Mouse (Mus musculus) adrenal gland, adult 18-20 months (tissue): Measurements from ENCODE around the gene Sdr9c7. TPM values are rescaled to one million over a fixed set of nuclear protein-coding genes. Genes with fewer than 3 reads are reported as not detected.
"Not testable (repeated sequence)": the region's sequence is repeated elsewhere in the genome, so short reads cannot be mapped to it uniquely, and the experiment has no call there.

Source experiments
- DNase-seq, 2 experiments: peaks; one replicate each; pipeline ENCODE4 v3.0.0; 2021 to 2022; ENCODE audit warnings: low spot score in 2 of 2
- long read RNA-seq, 2 experiments: library from polyadenylated mRNA; stranded (forward); transcript quantifications; one replicate each; pipeline ENCODE4 v2.0.0; 2021
- total RNA-seq, 2 experiments: library from RNA; stranded (reverse); gene quantifications; 1 replicate in 1 of 2; 2 replicates in 1 of 2; pipeline ENCODE4 v1.2.3; 2021

The Sdr9c7 gene
- 1 to 10 TPM in 1 of 2 experiments, under 1 TPM in 1; 0.32 to 2.7 TPM for total RNA-seq
- long read RNA-seq, experiment 1 = 0 reads
- long read RNA-seq, experiment 2, partial matches to known transcripts = 0 of 1 reads
- long read RNA-seq, experiment 2, other reads (novel, unspliced or antisense) = 0 of 1 reads

DNA sequence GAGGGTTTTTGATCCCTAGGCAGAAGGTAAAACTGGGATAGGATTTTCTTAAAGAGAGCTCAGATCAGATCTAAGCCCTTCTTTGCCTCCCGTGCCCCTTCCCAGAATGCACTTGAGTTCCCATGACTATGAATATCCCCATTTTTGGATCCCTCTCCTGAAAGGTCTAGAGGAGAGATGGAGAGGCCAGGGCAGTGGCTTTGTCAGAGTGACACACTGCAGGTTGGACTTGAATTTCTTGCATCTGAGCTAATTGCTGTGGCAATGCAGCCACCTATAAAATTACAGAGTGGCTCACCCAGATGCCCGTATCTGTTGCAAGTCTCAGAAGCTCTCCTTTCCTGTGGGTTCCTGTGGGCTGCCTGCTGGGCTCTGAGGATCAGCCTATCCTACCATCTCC, at the start of gene Sdr9c7:
TSS of gene Sdr9c7 (plus strand) at position 301 of the 400 bp plus-strand sequence.
- no peak for DNase-seq

DNA sequence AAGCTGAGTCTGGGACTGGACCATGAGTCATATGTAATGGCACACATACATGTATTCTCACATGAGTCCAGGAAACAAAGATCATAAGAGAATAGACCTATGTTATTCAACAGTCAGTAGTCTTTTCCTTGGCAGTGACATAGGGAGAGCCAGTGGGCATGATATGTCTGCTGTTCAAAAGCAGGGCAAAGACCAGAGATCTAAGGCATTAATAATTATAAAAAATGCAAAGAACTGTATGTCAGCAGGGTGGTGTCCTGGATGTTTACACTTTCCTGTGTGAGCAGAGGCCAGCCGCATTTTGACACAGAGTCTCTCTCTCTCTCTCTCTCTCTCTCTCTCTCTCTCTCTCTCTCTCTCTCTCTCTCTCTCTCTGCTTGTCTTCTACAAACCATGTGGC, 48.7 kb upstream of the Sdr9c7 start, which contains the start of gene Rdh19:
TSS of gene Rdh19 (plus strand) at position 301 of the 400 bp plus-strand sequence.
- no peak for DNase-seq

DNA sequence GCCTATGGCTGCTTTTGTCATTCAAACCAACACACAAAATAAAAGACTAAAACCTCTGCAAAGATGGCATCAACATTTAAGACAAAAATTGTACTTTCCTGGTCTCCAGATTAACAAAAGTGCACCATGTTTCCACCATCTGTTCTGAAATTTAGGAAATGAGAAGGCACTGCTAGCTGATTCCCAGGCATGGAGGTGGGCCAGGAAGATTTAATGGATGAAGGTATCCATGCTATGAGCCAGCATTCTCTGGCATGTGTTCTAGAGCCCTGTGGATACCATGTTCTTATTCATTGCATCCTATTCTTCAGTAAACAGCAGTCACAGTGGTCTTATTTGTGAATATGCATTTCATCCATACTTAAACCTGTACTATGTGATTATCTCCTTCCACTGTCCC, 41.9 kb upstream of the Sdr9c7 start:
- no peak for DNase-seq

DNA sequence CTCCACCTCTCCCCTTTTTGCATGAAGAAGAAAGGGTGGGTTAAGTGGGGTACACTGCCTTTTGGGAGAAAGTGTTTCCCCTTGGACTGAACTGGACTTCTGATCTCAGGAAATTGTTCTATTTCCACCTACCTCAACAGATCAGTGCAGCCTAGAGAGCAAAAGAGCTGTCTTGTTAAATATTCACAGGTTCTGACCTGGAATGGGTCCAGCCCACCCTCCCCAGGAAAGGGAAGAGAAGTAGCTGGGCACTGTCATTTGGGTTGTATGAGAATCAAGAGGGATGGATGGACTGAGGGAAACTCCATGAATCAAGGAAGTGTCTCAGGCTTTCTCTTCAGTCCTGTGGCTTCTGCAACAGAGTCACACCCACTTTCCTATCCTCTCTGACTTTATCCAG, 33.4 kb upstream of the Sdr9c7 start:
- DNase-seq = no peak

DNA sequence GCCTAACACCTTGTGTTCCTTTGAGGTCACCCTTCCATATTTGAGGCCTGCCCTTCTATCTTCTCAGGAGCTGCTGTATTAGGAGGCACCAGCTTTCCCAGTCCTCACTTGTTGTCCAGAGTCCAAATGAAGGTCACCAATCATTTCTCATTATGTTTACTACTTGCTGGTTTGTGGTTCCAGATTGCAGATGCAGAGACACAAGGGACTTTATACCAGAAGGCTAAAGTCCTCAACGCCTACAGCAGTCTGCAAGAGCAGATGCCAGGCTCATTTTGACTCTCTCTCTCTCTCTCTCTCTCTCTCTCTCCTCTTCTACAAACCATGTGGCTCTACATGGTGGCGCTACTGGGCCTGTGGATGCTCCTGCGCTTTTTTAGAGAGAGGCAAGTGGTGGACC, 32.1 kb upstream of the Sdr9c7 start, which contains the start of gene Rdh16f2:
TSS of gene Rdh16f2 (plus strand) at position 243 of the 400 bp plus-strand sequence.
- no peak for DNase-seq

DNA sequence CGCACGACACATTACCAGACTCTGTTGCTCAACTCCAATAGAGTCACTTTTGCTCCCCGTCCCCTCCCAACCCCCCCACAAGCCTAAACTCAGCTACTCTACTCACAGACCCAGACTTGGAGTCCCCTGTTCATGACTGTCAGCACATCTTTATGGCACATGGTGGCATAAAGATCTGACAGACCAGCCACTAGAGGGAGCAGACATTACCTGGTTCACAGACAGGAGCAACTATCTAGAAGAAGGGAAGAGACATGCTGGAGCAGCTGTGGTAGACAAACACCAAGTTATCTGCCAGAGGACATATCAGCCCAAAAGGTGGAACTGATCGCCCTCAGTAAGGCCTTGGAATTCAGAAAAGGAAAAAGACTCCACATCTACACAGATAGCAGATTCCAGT, 25.8 kb upstream of the Sdr9c7 start:
- peak in 1 of 2 experiments; percentile 15 for DNase-seq

DNA sequence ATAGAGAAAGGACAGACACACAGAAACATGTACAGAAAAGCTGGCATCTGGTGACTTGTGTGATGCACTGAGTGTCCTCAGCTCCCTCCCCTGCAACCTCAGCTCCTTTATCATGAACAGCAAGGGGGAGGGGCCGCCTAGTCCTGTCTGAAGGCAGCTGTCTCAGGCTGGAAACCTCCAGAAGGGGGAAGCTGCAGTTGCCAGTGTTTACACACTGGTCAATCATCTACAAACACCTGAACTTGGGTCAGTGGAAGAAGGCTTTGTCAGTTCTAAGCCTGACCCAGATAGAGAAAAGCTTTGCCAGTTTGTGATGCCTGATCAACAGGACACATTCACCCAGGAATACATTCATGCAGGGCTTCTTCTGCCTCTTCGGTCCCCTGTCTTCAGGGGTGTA, 20.6 kb upstream of the Sdr9c7 start:
- DNase-seq = no peak

DNA sequence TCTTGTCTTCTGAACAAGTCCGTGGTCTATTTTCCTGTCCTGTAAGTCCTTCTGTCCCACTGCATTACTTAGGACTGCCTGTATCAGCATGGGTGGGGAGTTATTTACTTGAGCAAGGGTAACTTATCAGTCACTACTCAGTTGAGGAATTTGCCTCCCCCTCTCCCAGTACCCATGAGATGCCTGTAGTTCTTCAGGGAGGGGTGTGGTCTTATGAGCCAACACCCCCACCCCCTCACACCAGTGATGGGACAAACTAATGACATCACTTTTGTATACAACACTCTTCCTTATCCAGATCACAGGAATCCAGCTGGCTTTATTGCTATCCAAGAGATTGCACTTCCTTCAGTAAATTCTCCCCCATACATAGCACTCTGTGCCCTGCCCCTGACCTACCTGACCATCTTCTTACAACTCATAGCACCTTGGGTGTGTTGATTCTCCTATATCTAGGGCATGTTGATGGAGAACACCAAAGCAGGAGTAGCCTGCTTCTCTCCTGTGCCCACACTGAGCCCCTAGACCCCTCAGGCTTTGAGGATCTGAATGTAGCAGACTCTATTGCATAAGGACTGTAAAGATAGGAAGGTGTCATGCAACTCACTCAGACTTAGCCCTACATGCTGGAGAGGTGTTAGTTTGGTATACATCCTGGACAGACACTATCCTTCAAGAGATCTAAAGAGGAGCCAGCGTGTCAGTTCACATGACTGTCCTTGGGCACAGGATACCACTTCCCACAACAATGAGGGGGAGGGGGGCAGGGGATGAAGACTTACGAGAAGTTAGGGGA, 19.9 kb upstream of the Sdr9c7 start:
- DNase-seq = no peak

DNA sequence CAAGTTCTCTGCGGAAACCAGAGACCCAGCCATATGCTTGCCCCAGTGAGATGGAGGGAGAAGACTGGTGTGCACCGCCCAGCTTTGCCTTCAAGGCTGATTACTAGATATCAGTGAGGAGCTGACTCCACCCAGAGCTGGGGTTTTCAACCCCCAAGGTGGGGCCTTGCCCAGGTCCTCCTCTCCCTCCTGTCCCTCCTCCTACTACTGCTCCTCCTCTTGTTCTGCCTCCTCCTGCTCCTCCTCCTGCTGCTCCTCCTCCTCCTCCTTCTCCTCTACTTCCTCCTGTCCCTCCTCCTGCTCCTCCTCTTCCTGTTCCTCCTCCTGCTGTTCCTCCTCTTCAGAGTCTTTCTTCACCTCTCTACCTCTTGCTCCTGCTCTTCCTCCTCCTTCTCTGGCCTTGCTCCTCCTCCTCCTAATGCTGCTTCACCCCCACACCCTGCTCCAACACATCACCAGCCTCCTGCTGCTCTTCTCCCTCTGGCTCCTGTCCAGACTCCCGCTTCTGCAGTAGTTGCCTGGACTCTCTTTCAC, 19.1 kb upstream of the Sdr9c7 start:
- DNase-seq = no peak

DNA sequence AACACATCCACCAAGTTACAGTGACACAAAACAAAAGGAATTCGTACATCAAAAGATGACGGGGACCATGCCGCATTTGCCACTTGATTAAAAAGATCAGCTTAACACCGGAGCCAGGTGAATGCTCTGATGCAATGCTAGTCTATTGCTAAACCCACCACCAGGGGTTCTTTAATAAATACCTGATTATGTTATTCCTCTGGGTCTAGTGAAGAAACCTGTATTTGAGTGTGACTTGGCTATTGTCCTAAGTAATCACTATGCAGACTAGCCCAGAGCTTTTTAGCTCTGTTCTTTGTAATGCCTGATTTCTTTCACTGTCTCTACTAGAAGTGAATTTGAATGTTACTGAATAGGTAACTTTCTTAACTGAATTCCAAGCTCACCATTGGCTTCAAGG, 17.3 kb upstream of the Sdr9c7 start:
- no peak for DNase-seq

DNA sequence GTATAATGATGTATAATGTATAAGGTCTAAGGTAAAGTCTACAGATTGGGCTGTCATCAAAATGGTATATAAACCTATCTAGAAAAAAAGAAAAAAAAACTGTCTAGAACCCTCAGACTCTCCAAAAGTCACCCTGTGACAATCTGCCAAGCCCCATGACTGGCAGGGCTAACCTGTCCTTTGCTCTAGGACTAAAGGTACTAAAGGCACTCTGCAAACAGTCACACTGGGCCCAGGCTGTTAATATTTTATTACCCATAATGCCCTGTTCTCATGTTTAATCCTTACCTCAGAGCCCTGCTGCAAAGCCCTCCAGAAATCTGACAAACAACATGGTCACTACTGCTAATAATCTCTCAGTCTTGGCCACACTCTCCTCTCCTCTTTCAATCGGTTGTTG, 11.8 kb upstream of the Sdr9c7 start:
- no peak for DNase-seq

DNA sequence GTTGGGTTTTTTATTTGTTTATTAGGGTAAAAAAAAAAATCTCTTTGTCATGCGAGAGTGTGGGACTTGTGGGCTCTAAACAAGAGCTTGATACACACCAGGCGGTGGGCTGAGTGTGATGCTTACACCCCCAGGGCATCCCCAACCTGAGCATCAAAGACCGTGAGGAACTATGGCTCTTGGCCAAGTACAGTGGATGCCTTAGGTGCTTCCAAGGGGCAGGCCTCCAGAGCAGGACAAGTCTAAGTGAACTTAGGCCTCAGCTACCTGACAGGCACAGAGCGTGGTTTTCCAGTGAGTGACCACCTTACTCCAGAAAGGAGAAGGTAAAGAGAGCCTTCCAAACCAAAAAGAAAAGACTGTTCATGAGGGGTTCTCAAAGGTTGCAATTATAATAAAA, 11.3 kb upstream of the Sdr9c7 start:
- DNase-seq = no peak

DNA sequence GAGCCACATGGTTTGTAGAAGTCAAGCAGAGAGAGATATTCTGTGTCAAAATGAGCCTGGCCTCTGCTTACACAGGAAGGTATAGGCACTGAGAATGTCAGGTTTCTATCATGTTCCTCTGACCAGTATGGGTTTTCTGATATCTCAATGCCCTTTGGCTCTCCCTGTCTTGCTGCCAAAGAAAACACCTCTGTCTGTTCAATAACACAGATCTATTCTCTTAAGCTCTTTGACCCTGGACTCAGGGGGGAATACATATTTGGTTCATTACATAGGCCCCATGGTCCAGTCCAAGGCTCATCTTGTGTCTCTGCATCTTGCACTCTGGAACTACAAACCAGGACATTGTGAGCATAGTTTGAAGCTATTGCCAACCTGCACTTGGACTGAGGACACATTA, 9.7 kb upstream of the Sdr9c7 start, which contains the start of gene Rdh7:
TSS of gene Rdh7 (minus strand) at position 213 of the 400 bp plus-strand sequence.
- DNase-seq = no peak

DNA sequence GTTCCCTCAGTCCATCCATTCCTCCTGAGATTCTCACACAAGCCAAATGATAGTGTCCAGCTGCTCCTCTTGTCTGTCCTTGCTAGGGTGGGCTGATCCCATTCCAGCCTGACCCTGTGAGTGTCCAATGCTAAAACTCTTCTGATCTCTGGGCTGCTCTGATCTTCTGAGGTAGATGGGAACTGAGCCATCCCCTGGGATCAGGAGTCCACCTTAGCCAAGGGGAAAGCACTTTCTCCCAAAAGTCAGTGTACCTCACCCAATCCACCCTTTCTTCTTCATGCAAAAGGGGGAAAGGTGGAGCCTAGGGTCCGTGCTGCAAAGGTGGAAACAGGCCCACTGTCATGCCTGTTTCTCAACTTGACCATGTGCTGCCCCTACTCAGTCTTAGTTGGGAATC, 6.8 kb upstream of the Sdr9c7 start:
- no peak for DNase-seq

DNA sequence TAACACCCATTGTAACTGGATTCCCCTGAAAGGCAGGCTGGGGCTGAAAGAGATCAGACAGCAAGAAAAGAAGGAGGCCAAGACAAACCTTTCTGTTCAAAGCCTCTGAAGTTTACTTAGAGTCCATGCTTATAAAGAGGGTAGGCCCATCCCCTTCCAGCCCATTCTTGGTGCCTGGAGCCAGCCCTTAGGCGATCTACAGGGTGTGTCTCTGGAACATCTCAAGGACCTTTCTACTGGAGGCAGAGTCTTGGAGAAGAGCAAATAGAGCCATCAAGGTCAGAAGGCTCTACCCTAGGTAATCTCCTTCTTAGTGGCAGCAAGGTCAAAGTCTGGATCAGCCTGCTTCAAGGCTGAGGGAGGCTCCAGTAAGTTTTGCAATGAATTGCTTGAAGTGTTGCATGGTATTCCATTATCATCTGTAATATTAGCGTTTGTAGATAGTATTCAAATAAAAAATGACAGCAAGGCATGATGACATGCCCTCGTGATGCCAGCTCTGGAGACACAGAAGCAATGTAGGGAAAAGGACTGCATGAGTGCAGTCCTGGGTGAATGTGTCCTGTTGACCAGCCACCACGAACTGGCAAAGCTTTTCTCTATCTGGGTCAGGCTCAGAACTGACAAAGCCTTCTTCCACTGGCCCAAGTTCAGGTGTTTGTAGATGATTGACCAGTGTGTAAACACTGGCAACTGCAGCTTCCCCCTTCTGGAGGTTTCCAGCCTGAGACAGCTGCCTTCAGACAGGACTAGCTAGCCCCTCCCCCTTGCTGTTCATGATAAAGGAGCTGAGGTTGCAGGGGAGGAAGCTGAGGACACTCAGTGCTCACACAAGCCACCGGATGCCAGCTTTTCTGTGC, 4.9 kb upstream of the Sdr9c7 start:
- DNase-seq = not testable (repeated sequence)

DNA sequence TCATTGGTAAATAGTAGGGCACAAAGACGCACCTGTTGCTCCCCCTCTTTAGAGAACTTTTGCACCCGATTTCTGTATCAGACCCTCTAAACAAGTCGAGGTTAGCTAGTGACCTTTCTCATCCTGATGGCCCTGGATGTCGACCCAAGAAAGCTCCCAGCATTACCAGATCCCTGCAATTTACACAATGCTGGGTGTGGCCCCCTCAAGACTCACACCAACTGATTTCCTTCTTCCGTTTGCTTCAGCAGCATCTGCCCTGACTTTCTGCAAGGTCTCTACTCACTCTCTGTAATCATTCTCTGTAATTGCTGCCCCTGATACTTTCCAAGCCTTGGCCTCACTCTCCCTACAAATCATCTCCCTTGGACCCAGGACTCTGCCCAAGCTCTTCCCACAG, 1.6 kb upstream of the Sdr9c7 start:
- no peak for DNase-seq

DNA sequence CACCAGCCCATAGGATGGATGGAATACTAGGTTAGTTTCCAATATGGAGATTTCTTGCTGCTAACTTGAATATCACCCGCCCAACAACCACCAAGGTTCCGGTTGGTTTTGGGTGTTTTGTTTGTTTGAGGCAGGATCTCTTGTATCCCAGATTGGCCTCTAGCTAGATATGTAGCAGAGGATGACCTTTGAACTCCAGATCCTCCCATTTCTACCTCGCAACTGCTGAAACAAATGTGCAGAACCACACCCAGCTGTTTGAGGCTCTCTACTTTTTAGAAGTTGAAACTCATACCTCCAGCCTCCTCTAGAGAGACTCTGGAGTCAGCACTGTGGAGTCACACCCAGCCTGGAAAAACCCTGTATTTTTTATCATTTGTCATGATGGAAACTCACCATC, 812 bp upstream of the Sdr9c7 start:
- no peak for DNase-seq

DNA sequence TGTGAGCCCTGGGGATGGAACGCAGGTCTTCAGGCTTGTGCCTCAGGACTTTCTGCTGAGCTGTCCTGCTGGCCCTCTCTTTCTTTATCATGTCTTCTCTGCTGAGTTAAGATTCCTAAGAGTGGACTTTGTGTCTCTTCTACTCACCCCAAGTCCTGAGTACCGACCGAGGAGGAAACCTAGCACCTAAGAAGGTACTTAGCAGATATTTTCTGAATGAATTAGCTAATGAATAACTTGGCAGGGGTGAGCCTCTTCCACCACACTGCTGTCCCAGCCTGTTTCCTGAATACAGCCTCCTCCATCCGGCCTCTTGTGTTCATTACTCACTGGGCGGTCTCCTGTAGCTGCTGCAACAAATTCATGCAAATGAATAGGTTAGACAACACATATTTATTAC, 1.5 kb downstream of the Sdr9c7 start:
- DNase-seq = no peak

DNA sequence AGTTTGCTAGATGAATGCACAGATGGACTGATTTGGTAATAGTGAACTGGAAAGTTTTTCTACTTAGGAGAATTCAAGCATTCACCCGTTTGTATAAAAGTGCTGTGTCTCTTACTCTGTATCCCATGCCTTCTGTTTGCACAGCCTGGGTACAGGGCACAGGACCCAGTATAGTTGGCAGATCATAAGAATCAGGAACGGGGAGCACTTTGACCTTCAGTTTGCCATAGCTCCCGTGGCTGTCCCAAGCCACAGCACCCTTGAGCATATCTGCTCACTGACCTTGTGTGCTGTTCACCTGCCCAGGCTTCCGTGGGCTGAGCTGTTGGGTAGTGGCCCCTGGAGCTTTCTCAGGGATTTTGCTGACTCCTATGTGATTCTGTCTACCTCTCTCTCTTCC, 3.4 kb downstream of the Sdr9c7 start:
- DNase-seq = no peak

DNA sequence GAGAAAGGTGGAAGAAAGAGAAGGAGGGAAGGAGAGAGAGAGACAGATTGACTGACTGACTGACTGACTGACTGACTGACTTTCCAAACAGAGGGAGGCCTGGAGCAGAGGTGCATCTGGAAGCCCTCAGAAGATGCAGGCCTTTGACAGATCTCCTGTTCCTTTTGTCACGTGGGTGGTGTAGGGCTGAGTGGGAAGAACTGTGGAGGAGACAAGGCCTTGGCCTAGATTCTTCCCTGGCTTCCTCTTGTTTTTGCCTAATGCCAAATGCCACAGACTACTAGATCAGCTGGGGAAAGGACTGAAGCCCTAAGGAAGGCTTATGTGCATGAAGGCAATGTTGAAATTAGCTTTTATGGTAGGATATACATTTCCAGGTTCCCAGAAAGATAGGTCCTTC, 4.8 kb downstream of the Sdr9c7 start:
- peak in 1 of 2 experiments; percentile 20 for DNase-seq

DNA sequence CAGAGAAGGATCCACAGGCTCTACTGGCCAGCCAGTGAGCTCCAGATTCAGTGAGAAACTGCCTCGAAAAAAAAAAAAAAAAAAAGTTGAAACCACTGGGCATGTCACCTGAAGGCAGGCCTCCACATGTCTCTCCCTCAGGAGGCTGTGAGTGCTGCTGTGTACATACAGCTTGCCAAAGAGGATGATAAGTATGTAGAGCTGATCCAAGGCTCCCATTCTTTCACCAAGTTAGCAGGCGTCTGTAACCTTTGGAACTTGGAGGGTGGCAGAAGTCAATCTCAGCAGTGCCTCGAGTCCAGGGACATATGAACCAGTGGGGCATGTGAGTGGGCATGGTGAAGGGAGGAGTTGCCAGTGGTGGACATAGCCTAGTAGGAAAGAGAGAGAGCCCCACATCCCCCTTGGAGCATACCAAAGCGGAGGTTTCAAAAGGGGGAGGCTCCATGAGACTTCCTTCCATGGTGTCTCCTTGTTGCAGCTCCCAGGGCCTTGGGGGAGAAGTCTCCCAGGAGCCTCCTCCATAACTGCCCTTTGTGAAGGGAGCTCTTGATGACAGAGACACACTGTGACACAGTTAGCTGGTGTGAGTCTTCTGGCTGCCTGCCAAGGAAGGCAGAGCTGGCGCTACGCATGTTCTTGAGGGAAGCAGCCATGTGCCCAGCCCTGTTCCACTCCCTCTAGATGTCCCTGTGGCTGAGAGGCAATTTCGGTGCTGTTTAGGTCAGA, 6.6 kb downstream of the Sdr9c7 start:
- peak; percentile 57 to 70 for DNase-seq
